Mouse (Mus musculus) frontal cortex, postnatal 14 days (tissue): ENCODE data around the gene Tnrc6b.
"Not testable (repeated sequence)": the region's sequence is repeated elsewhere in the genome, so short reads cannot be mapped to it uniquely, and the experiment has no call there.

ENCODE experiments used
- DNase-seq, 2 experiments: peaks; one replicate each; pipeline ENCODE4 v3.0.0; 2022; ENCODE audit warnings: low spot score in 2 of 2

Gene Tnrc6b

GRCm38 (mm10) chr15:80850682-80851475, 139.8 kb downstream of the Tnrc6b start:
- DNase-seq, result no peak

- DNase-seq, result no peak
These were observed 141.0 kb downstream of the Tnrc6b start for GRCm38 (mm10) chr15:80852122-80852521.

GRCm38 (mm10) chr15:80852527-80852926, 141.4 kb downstream of the Tnrc6b start:
- not testable (repeated sequence) for DNase-seq

GRCm38 (mm10) chr15:80859366-80859765, 148.3 kb downstream of the Tnrc6b start:
- no peak for DNase-seq

GRCm38 (mm10) chr15:80861302-80861701, 150.2 kb downstream of the Tnrc6b start:
- DNase-seq, result no peak

- DNase-seq, result no peak
These were observed 150.9 kb downstream of the Tnrc6b start for GRCm38 (mm10) chr15:80862027-80862426.

- not testable (repeated sequence) for DNase-seq
These were observed 157.5 kb downstream of the Tnrc6b start for GRCm38 (mm10) chr15:80868603-80869002.

GRCm38 (mm10) chr15:80874726-80875125, 163.6 kb downstream of the Tnrc6b start:
- DNase-seq, result no peak

GRCm38 (mm10) chr15:80876231-80876630, 165.1 kb downstream of the Tnrc6b start:
- no peak for DNase-seq

GRCm38 (mm10) chr15:80884095-80884494, 173.0 kb downstream of the Tnrc6b start:
- DNase-seq, result no peak

- no peak for DNase-seq
These were observed 175.4 kb downstream of the Tnrc6b start for GRCm38 (mm10) chr15:80886361-80887156.

- DNase-seq, result no peak
These were observed 181.2 kb downstream of the Tnrc6b start for GRCm38 (mm10) chr15:80892341-80892740.

- no peak for DNase-seq
These were observed 185.6 kb downstream of the Tnrc6b start for GRCm38 (mm10) chr15:80896741-80897140.

GRCm38 (mm10) chr15:80897911-80898310, 186.8 kb downstream of the Tnrc6b start:
- DNase-seq, result no peak

- no peak for DNase-seq
These were observed 188.7 kb downstream of the Tnrc6b start for GRCm38 (mm10) chr15:80899806-80900205.

GRCm38 (mm10) chr15:80901806-80902513, 190.8 kb downstream of the Tnrc6b start:
- DNase-seq, result no peak

- DNase-seq, result not testable (repeated sequence)
These were observed 193.7 kb downstream of the Tnrc6b start for GRCm38 (mm10) chr15:80904776-80905175.

- no peak for DNase-seq
These were observed 199.1 kb downstream of the Tnrc6b start for GRCm38 (mm10) chr15:80910183-80910582.

- no peak for DNase-seq
These were observed 199.8 kb downstream of the Tnrc6b start for GRCm38 (mm10) chr15:80910790-80911531.

- DNase-seq, result no peak
These were observed 201.1 kb downstream of the Tnrc6b start for GRCm38 (mm10) chr15:80912175-80912574.

GRCm38 (mm10) chr15:80913803-80914202, 202.7 kb downstream of the Tnrc6b start:
- DNase-seq, result no peak
